Mouse (Mus musculus) c-Kit-positive CD71-negative TER-119-negative erythroid progenitor cells, embryonic 14.5 days (primary cell): ENCODE measurements around the gene Dtnbp1.

Experiments
- DNase-seq: peaks from one replicate; pipeline ENCODE4 v3.0.0-alpha.2; 2013; ENCODE audit warnings: low read depth

Gene Dtnbp1

GRCm38 (mm10) chr13:44948320-44949250 lies 53.4 kb downstream of the Dtnbp1 start:
- DNase-seq, result no peak

DNA sequence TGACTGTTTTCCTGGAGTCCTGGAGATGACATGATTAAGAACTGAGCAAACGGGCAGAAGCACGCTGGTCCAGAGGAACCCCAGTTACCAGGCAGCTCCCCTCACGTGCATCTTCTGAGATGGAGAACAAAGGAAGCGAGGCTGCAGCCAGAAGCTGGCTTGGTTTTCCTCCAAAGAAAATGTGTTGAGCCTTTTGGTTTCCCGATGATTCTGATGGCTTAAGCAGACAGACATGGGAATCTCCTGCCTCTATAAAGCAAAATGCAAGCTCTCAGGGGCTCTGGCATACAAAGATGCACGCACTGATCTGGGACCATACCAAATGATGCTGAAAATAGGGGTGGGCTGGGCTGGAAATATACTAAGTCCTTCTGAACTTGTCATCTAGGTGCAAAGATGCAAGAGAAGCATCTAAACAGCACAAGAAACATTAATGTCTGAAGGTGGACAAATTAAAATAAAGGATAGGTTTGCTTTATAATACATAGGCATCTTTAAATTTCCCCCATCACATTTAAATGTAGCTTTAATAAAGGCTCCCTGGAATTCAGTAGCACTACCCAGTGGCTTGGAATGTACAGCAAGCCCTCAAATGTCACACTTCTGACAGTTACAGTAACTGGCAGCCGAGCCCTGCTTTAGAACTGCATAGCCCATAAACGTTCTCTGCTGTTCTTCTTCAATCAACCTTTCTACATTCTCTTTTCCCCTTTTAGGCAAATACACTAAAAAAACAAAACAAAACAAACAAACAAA lies 54.9 kb downstream of the Dtnbp1 start:
- DNase-seq, result no peak

GRCm38 (mm10) chr13:44943618-44944017 lies 58.3 kb downstream of the Dtnbp1 start:
- DNase-seq, result no peak

DNA sequence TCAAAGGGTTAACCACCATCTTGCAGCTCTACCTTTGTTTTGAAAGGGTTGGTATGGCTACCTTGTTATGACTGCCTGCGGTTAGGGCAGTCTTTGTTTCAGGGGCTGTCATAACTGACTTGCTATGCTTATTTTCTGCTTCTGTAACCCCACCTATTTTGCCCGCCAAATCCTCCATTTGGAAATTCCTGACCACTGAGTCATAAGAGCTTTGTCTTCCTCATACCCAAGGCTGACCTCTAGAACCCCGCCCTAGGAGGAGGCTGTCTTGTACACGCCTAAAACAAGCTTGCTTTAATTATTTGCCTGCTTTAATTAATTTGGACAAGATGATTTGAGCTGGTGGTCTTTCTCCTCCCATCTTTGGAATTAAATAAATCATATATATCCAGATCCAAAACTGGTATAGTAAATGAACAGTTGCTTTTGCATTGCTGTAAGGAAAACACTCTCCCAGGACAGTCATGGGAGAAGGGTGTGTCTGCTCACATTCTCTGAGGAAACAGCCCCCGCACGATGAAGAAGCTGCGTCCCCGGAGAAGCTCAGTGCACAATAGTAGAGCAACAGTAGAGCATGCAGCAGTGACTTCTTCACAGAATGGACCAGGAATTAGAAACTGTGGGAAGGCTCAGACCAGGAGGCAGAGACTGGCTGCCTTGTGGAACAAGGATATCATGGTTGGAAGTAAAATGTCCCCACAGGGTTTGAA lies 62.5 kb downstream of the Dtnbp1 start:
- DNase-seq, result no peak

GRCm38 (mm10) chr13:44937681-44938080 lies 64.3 kb downstream of the Dtnbp1 start:
- no peak for DNase-seq

GRCm38 (mm10) chr13:44933575-44933974 lies 68.4 kb downstream of the Dtnbp1 start:
- no peak for DNase-seq

DNA sequence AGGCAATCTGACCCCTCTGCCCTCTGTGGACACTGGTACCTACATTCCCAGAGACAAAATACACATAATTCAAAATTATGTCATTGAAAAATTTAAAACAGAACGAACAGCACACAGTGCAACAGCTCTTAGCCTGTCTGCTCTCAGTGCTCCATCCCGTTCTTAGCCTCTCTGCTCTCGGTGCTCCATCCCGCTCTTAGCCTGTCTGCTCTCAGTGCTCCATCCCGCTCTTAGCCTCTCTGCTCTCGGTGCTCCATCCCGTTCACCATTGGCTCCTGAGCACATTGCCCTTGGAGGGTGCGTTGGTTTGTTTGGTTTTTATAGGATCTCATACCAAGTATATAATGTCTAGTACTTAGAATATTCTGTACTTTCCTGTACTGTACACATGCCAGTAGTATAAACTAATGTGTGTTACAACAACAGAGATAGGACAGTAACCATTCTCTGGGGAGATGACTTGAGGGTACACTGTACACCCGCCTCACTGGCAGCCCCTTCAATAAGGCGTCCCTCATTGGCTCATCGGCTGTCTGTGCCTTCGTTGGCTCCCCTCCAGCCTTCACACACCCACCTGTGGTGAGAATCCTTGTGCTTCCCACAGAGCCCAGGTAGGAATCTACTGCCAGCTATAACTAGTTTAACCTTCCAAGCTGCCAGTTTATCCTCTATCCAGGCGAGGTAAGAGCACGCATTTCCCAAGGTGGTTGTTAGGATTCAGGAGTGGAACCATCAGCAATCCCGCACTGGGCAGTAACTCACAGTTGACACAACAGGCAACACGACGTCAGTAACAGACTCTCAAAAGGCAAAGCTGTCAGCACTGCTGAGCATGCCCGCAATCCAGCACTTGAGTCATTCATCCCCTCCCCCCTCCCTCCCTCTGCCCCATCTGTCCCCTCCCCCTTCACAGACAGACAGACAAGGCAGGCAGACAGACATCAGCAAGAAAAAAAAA lies 69.4 kb downstream of the Dtnbp1 start:
- no peak for DNase-seq

- no peak for DNase-seq
Observed at GRCm38 (mm10) chr13:44926311-44926710, 75.6 kb downstream of the Dtnbp1 start.

GRCm38 (mm10) chr13:44925173-44925572 lies 76.8 kb downstream of the Dtnbp1 start:
- no peak for DNase-seq

- no peak for DNase-seq
Observed at GRCm38 (mm10) chr13:44924042-44924441, 77.9 kb downstream of the Dtnbp1 start.

- no peak for DNase-seq
Observed at GRCm38 (mm10) chr13:44921721-44922120, 80.2 kb downstream of the Dtnbp1 start.

DNA sequence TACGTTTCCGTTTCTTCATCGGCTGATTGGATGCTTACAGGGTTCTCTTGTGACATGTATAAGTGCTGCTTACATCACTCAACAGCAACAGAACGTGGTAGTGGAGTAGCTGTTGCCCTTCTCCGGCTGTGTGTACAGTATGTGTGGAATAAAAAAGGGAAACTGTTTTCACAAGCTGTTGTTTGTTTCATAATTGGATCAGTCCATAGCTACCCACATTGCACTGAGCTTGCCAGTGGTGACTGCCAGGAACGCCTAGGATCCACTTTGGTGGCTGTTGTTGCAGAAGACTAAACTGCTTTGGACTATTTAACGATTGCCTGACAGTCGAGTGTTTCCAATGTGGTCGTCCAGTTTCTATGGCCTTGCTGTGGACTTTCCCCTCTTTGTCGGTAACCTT lies 80.9 kb downstream of the Dtnbp1 start:
- no peak for DNase-seq

DNA sequence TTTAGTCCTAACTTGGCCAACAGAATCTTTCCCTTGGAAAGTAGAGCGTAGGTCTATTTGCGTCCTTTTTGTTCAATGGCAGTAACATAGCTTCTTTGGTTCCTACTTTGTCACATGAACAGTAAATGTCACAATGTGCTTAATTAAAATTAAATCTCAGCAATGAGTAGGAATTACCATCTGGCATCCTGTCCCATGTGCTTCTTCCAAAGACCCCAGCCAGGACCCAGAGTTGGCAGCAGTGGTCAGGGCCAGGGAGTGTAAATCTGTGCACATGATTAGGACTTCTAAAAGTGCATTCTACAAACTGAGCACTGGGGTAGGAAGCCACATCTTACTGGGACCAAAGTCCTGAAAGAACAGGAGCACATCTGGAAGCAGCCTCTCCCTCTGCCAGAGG lies 83.7 kb downstream of the Dtnbp1 start:
- no peak for DNase-seq

GRCm38 (mm10) chr13:44917202-44917601 lies 84.7 kb downstream of the Dtnbp1 start:
- DNase-seq, result no peak

DNA sequence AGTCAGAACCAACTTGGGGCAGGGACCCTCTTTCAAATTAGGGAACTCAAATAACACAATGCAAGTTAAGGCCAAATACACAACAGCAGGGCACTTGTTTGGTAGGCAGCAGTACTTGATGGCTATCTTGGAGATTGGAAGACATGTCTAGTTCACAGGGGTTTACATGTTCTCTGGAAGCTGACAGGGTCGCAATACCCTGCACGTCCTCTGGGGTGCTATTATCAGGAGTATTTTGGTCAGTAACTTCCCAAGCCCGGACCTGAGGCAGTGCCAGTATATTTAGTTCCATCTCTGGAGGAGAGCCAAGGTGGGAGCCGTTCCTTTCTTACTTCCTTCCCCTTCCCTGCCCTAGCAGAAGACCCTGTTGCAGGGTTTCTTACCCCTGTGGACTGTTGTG lies 86.0 kb downstream of the Dtnbp1 start:
- DNase-seq, result no peak

DNA sequence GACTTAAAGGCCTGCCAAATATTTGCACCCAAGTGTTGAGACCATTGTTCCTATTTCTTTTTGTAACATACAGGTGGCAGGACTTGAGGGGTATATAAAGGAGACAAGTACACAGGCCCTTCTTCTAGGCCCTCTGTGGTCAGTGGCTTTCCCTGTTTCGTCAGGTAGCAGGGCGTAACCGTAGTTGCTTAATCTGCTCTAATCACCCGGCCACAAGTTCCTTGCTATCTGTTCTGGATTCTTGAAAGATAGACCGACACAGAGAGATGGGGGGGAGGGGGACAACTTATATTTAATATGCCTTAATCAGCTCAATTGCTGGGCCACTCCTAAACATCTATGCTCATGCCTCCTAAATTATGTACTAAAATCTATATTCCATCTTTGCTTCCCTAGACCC lies 86.6 kb downstream of the Dtnbp1 start:
- no peak for DNase-seq

GRCm38 (mm10) chr13:44913560-44913959 lies 88.4 kb downstream of the Dtnbp1 start:
- DNase-seq, result no peak

DNA sequence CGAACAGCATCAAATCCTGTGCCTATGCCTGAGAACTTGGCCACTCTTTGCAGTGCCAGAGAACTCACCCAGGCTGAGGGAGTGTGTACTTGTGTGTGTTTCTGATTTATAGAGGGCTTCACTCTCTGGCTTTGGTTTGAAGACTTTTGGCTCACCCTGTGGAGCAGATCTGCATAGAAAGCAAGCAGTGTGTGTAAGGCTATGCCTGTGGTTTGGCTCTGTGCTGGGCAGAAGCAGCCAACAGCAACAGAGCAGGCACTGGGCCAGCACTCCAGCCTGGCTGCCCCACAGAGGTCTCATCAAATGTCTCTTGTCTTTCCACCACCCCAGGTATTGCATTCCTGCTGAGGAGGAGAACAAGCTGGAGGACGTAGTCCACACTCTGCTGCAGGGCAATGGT lies 89.1 kb downstream of the Dtnbp1 start:
- no peak for DNase-seq

DNA sequence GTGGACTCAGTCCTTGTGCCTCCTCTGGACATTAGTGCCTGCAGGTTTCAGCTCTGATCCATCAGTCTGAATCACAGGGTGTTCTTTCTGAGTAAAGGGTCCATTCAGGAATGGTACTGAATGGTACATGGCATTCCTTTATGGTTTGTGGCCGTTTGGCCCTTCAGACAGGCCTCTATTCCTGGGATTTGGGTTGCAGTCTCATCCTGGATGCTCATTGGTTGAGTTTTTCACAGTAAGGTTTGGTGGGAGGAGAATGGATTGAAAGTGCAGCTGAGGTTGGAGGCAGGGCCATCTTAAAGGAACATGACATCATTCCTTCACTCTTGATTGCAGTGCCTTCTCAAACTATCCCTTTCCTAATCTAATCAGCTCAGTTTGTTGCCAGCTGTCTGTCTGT lies 93.2 kb downstream of the Dtnbp1 start:
- DNase-seq, result no peak

DNA sequence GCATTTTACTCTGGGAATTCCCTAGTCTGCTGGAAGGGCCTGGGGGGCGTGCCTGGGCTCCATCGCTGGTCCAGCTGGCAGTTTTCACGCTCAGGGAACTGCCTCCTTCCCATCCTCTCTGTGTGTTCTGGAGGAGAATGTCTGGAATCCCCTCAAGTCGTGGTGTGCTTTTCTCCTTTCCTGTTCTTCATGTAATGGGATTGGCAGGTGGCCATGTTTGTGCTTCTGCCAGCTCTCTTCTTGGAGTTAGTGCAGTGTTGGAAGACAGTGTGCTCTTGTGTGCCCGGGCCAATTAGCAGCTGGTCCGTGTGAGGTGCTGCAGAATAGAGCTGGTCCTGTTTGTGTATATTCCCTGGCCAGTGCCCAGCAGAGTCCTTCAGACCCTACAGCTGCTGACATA lies 94.2 kb downstream of the Dtnbp1 start:
- DNase-seq, result no peak

DNA sequence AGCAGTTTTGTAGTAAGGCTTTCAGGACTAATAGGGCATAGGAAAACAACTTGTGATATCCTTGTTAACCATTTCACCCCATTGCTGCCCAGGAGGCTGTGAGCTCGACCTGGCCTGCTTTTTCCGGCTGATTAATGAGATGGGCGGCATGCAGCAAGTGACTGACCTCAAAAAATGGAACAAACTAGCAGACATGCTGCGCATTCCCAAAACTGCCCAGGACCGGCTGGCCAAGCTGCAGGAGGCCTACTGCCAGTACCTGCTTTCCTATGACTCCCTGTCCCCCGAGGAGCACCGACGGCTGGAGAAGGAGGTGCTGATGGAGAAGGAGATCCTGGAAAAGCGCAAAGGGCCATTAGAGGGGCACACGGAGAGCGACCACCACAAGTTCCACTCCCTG lies 95.8 kb downstream of the Dtnbp1 start:
- DNase-seq, result no peak
